Mouse (Mus musculus): ENCODE data around the gene Pfn2. TPM values are rescaled to one million over a fixed set of nuclear protein-coding genes. Genes with fewer than 3 reads are reported as not detected.

The Pfn2 gene
- polyA plus RNA-seq, 1 experiment from 2014 or later, result 4.9 TPM

Other genes starting within 250 kb of the Pfn2 start
- 23.4 and 28.4 TPM in 2 replicates for gene Commd2, start 196.4 kb downstream of the Pfn2 start, polyA plus RNA-seq (2015; fragmentation: Nextera tagmentation; extraction: Ambion mirVana)
- not detected in 2 replicates for gene Ankub1, start 155.3 kb downstream of the Pfn2 start, polyA plus RNA-seq (2015; fragmentation: Nextera tagmentation; extraction: Ambion mirVana)
- gene Rnf13, start 112.0 kb downstream of the Pfn2 start, polyA plus RNA-seq (2015; fragmentation: Nextera tagmentation; extraction: Ambion mirVana), result 37.0 and 39.8 TPM in 2 replicates

All from liver, embryonic 15.5 days (tissue).